Mouse (Mus musculus) liver, postnatal 0 days (tissue): ENCODE data around the gene Mapk13.

ENCODE experiments used
- CTCF ChIP-seq: sonication (generic); IDR thresholded peaks from 2 replicates; pipeline ENCODE4 v1.5.1; 2016; ENCODE audit warnings: antibody characterized with exemption, low read depth
- EP300 ChIP-seq: IDR thresholded peaks from 2 replicates; pipeline ENCODE4 v1.6.1; 2016; ENCODE audit warnings: antibody characterized with exemption, low read depth, mild to moderate bottlenecking

- TF ChIP-seq CTCF (no peak), EP300 (no peak)
Observed at GRCm38 (mm10) chr17:28801474-28802005, 32.4 kb downstream of the Mapk13 start.
